14 mouse cellular contexts compared by ENCODE assay signal in genomic region chr5:120103458-120103857, GRCm38 (mm10). TPM values are rescaled to one million over a fixed set of nuclear protein-coding genes. Genes with fewer than 3 reads are reported as not detected.
DNase-seq lines count a peak whose midpoint lies in the region; ATAC-seq lines count a peak whose summit lies in the region.
"Had no signal": no experiment of that assay in that cellular context is flagged by ENCODE, and none has a peak within 500 bp of the region (broad histone marks: within the 10 kb centered on the region; RNA-seq: fewer than 3 reads in every experiment).

No protein-coding gene starts in this region.

- H3K9ac ChIP-seq in liver, embryonic 13.5 days, result no peak overlapping the region
- H3K9ac ChIP-seq in liver, embryonic 12.5 days, result no peak overlapping the region
- H3K9ac ChIP-seq: embryonic facial prominence, embryonic 15.5 days; forebrain, embryonic 13.5 days; hindbrain, embryonic 13.5 days; midbrain, embryonic 15.5 days had no signal

- peak; percentile 17; the same call in 1 of the 2 replicates for ATAC-seq in liver, embryonic 13.5 days (ENCODE audit: low read depth)
- ATAC-seq in liver, embryonic 12.5 days, result no peak
- ATAC-seq: forebrain, embryonic 13.5 days; intestine, embryonic 16.5 days; midbrain, embryonic 15.5 days had no signal

- WGBS in liver, embryonic 13.5 days (ENCODE audit: insufficient replicate concordance), result 24% methylated on average over 12 of the region's 12 CpGs
- 12% methylated on average over 12 of the region's 12 CpGs for WGBS in liver, embryonic 12.5 days (ENCODE audit: insufficient replicate concordance)
- 44% methylated on average over 12 of the region's 12 CpGs for WGBS in limb, embryonic 10.5 days

- intact Hi-C loops in heart, postnatal 10 days (cut with DNase I), result loop anchor here (2.0 kb wide), 1 partner anchor 363 kb away; no protein-coding TSS in a partner anchor

- no peak for DNase-seq in liver, embryonic 13.5 days
- DNase-seq in heart, postnatal 10 days, result peak; percentile 21 to 24
- no peak for DNase-seq in limb, embryonic 10.5 days (ENCODE audit: low spot score)
- DNase-seq in lung, postnatal 4 days, result peak; percentile 27 to 68
- no peak for DNase-seq in T-cell, adult 2 months (ENCODE audit: low spot score)
- no peak for DNase-seq in spleen, postnatal 36 days (ENCODE audit: low spot score in 2 of 2)
- DNase-seq: layer of hippocampus, adult 9-11 months had no signal

- no peaks in the 10 kb centered on the region for H3K9me3 ChIP-seq in liver, embryonic 13.5 days (replicated peaks)
- H3K9me3 ChIP-seq in liver, embryonic 12.5 days (replicated peaks), result no peaks in the 10 kb centered on the region
- no peaks in the 10 kb centered on the region for H3K9me3 ChIP-seq in limb, embryonic 10.5 days (replicated peaks)
- H3K9me3 ChIP-seq: embryonic facial prominence, embryonic 15.5 days; forebrain, embryonic 13.5 days; hindbrain, embryonic 13.5 days; midbrain, embryonic 15.5 days had no signal

- H3K4me2 ChIP-seq in liver, embryonic 13.5 days, result no peak overlapping the region
- no peak overlapping the region for H3K4me2 ChIP-seq in liver, embryonic 12.5 days
- H3K4me2 ChIP-seq: embryonic facial prominence, embryonic 15.5 days; forebrain, embryonic 13.5 days; hindbrain, embryonic 13.5 days; midbrain, embryonic 15.5 days had no signal

- peaks cover 10% of the 10 kb centered on the region; the same call in 1 of the 2 replicates for H3K4me1 ChIP-seq in liver, embryonic 13.5 days (replicated peaks)
- peaks cover 11% of the 10 kb centered on the region for H3K4me1 ChIP-seq in liver, embryonic 12.5 days
- peaks cover 18% of the 10 kb centered on the region for H3K4me1 ChIP-seq in limb, embryonic 10.5 days
- H3K4me1 ChIP-seq: embryonic facial prominence, embryonic 15.5 days; forebrain, embryonic 13.5 days; hindbrain, embryonic 13.5 days; midbrain, embryonic 15.5 days had no signal

- no peaks in the 10 kb centered on the region for H3K36me3 ChIP-seq in liver, embryonic 13.5 days
- no peaks in the 10 kb centered on the region for H3K36me3 ChIP-seq in liver, embryonic 12.5 days
- H3K36me3 ChIP-seq in limb, embryonic 10.5 days, result no peaks in the 10 kb centered on the region
- H3K36me3 ChIP-seq: embryonic facial prominence, embryonic 15.5 days; hindbrain, embryonic 13.5 days; midbrain, embryonic 15.5 days had no signal

- no peak overlapping the region for H3K4me3 ChIP-seq in liver, embryonic 13.5 days (replicated peaks)
- H3K4me3 ChIP-seq in liver, embryonic 12.5 days, result no peak overlapping the region
- no peak overlapping the region for H3K4me3 ChIP-seq in limb, embryonic 10.5 days
- H3K4me3 ChIP-seq: embryonic facial prominence, embryonic 15.5 days; forebrain, embryonic 13.5 days; hindbrain, embryonic 13.5 days; midbrain, embryonic 15.5 days had no signal

- no peak overlapping the region for H3K27ac ChIP-seq in liver, embryonic 13.5 days
- H3K27ac ChIP-seq in liver, embryonic 12.5 days, result no peak overlapping the region
- peak overlapping the region; percentile 25; the same call in 1 of the 2 replicates for H3K27ac ChIP-seq in limb, embryonic 10.5 days
- H3K27ac ChIP-seq: embryonic facial prominence, embryonic 15.5 days; forebrain, embryonic 13.5 days; hindbrain, embryonic 13.5 days; macrophage; midbrain, embryonic 15.5 days had no signal

- peaks cover 20% of the 10 kb centered on the region; the same call in 1 of the 2 replicates for H3K27me3 ChIP-seq in liver, embryonic 13.5 days
- H3K27me3 ChIP-seq in liver, embryonic 12.5 days (replicated peaks), result peaks cover 31% of the 10 kb centered on the region
- H3K27me3 ChIP-seq in limb, embryonic 10.5 days (ENCODE audit: low read depth, poor library complexity, severe bottlenecking), result peaks cover 17% of the 10 kb centered on the region
- H3K27me3 ChIP-seq: embryonic facial prominence, embryonic 15.5 days had no signal

RNA-seq across cellular contexts. Expression of gene Rbm19, which starts 12.8 kb away (rescaled TPM):
- polyA plus RNA-seq in liver, embryonic 13.5 days (2015; fragmentation: Nextera tagmentation; extraction: Ambion mirVana), result 18.4 and 19.4 TPM in 2 replicates
- 24.4 and 30.2 TPM in 2 replicates for polyA plus RNA-seq in liver, embryonic 12.5 days (2016; fragmentation: Nextera tagmentation; extraction: Ambion mirVana)
- total RNA-seq in heart, postnatal 10 days (2021), result 10 to 100 TPM; 23.0 to 26.7 TPM
- 37.4 and 45.1 TPM in 2 replicates for polyA plus RNA-seq in limb, embryonic 10.5 days (2016; fragmentation: Nextera tagmentation; extraction: Ambion mirVana)

Comparison
In these comparisons a context has a peak if more than half of its experiments do, and no peak if none do; other contexts are left out.
1. DNase-seq: peak in heart, postnatal 10 days (2 of 2) and lung, postnatal 4 days (2 of 2); none in liver, embryonic 13.5 days (single experiment), limb, embryonic 10.5 days (single experiment), T-cell, adult 2 months (single experiment) and spleen, postnatal 36 days (0 of 2).